Mouse (Mus musculus): ENCODE measurements at regions not wholly inside any gene's neighbourhood (a gene's known extent, or its start where the extent isn't known, plus 50 kb on each side); places are given as distances from the start of the nearest gene placed in this dataset.

GRCm38 (mm10) chrX:129390920-129391319 lies 358.6 kb upstream of the Diaph2 start:
- in situ Hi-C loops (cut with MboI, MseI): no loop called here

GRCm38 (mm10) chrX:129407778-129408177 lies 341.8 kb upstream of the Diaph2 start:
- in situ Hi-C loops (cut with MboI, MseI): no loop called here

- in situ Hi-C loops (cut with MboI, MseI): no loop called here
Measured at GRCm38 (mm10) chrX:129410079-129410478, 339.5 kb upstream of the Diaph2 start.

- in situ Hi-C loops (cut with MboI, MseI): no loop called here
Measured at GRCm38 (mm10) chrX:129412939-129413627, 336.5 kb upstream of the Diaph2 start.

GRCm38 (mm10) chrX:129413628-129414000 lies 335.9 kb upstream of the Diaph2 start:
- in situ Hi-C loops (cut with MboI, MseI): no loop called here

GRCm38 (mm10) chrX:129415326-129415725 lies 334.2 kb upstream of the Diaph2 start:
- in situ Hi-C loops (cut with MboI, MseI): no loop called here

- in situ Hi-C loops (cut with MboI, MseI): no loop called here
Measured at GRCm38 (mm10) chrX:129448545-129448944, 301.0 kb upstream of the Diaph2 start.

- in situ Hi-C loops (cut with MboI, MseI): loop anchor here (25.0 kb wide), 1 partner anchor 639 kb away; no protein-coding TSS in a partner anchor
Measured at GRCm38 (mm10) chrX:129476216-129476615, 273.3 kb upstream of the Diaph2 start.

GRCm38 (mm10) chrX:129494562-129494961 lies 255.0 kb upstream of the Diaph2 start:
- in situ Hi-C loops (cut with MboI, MseI): loop anchor here (25.0 kb wide), 1 partner anchor 657 kb away; no protein-coding TSS in a partner anchor

All from T-helper 2 cell (primary cell).